Mouse (Mus musculus): ENCODE data around the gene Spata21.

DNA sequence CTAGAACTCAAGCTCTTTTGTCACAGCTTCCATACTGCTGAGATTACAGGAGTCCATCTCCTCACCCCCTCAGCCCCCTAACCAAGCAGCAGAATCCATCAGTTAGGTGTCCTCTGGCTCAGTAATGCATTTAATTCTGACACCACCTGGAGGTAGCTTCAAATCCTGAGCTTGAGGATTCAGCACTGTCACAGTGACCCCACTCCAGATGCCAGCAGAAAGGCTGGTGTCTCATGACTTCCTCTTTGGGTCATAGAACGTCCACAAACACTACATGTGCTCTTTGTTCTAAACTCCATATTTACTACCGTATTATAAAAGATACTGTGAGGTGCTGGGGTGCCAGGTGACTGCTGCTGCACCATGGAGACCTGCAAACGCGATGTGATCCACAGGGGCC, 69.4 kb downstream of the Spata21 start:
- TF ChIP-seq CTCF (IDR thresholded peaks at IDR 0.05; ENCODE audit: low read depth) (no peak), EP300 (optimal IDR thresholded peaks at IDR 0.05) (no peak)

Measured in stomach, postnatal 0 days (tissue).